Mouse (Mus musculus): ENCODE data around the gene Dock2. TPM values are rescaled to one million over a fixed set of nuclear protein-coding genes. Genes with fewer than 3 reads are reported as not detected.

The Dock2 gene
- polyA plus RNA-seq, 1 experiment from 2014 or later, result 0.43 TPM

DNA sequence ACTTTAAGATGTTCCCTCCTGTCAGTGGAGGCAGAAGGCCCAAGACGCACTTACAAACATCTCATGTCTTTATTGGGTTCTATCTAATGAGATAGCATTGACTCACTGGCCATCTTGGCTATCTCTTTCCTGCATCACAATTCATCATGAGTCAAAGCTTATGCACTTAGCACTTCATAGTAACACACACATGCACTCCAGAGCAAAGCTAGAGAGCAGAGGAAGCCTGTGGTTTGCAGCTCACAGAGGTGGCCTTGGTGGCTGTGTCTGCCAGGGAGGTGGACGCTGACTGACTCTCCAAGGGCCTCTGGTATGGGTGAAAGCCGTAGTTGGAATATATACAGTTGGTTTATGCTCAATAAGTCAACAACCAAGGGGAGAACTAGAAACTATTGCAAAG lies 387.9 kb downstream of the Dock2 start:
- WGBS, result 86% methylated on average over 3 of the region's 3 CpGs
- H3K4me3 ChIP-seq, result no peak overlapping the region
- H3K9me3 ChIP-seq, result no peaks in the 10 kb centered on the region
- no peaks in the 10 kb centered on the region for H3K36me3 ChIP-seq (replicated peaks)
- H3K4me1 ChIP-seq, result no peaks in the 10 kb centered on the region
- H3K27me3 ChIP-seq (ENCODE audit: poor library complexity, severe bottlenecking), result no peaks in the 10 kb centered on the region
- no peak for DNase-seq (ENCODE audit: extremely low spot score, low spot score)
- no peak overlapping the region for H3K27ac ChIP-seq

DNA sequence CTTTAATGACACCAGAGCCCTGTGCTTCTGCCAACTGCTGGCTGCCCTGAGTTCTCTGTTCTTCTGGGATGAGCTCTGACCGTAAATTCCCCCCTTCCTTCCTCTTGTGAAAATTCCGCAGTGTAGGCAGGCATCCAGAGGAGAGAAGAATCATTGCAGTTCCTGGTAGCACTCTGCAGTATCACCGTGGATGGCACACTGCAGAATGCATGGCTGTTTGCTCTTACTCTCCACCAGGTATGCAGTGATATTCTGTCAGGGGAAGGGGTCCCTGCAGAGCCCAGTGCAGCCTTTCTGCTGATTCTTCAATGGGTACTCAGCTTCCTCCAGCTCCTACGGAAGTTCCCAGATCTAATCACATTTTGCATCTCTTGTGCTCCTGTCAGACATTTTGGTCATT lies 391.6 kb downstream of the Dock2 start:
- no peaks in the 10 kb centered on the region for H3K9me3 ChIP-seq
- H3K27me3 ChIP-seq (ENCODE audit: poor library complexity, severe bottlenecking), result no peaks in the 10 kb centered on the region
- no peak for DNase-seq (ENCODE audit: extremely low spot score, low spot score)
- H3K27ac ChIP-seq, result no peak overlapping the region
- 74% methylated on average over 4 of the region's 4 CpGs for WGBS
- no peak overlapping the region for H3K4me3 ChIP-seq
- no peaks in the 10 kb centered on the region for H3K4me1 ChIP-seq
- no peaks in the 10 kb centered on the region for H3K36me3 ChIP-seq (replicated peaks)

DNA sequence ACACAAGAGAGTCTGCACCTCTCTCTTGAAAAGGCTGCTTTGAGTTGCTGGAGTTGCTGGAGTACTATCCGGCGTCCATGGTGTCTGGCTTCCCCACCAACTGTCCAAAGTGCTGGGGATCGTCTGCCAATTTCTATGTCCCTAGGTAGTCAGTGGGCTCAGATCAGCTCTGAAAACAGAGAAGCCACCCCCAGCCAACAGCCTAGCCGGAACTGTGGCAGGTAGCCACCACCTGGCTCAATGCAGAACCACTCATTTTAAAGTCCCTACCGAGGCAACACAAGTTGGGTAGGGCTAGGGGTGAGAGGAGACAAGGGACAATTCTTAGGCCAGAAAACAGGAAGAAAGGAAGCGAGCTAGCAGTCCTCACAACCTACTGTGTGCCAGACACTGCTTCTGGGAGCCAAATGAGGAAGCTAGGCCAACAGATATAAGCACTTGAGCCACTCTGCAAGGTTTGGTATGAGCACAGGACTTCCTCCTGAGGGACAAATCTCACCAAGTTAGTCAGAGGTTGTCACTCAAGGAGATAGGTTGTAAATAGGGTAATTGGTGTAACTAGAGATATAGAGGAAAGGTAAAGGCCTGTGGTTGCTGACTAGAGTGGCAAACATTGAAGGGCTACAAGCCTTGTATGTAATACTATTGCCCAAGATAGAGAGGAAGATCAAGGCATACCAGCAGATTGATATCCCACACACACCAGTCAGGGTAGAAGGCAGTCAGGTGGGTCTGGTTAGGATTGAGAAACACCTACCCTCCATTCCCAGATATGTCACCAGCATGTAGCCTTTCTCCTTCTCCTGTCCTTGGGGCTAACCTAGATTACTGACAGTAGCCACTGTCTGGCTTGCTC lies 394.2 kb downstream of the Dock2 start:
- no peak for DNase-seq (ENCODE audit: extremely low spot score, low spot score)
- no peak overlapping the region for H3K27ac ChIP-seq
- H3K4me1 ChIP-seq, result no peaks in the 10 kb centered on the region
- WGBS, result 84% methylated on average over 6 of the region's 6 CpGs
- H3K36me3 ChIP-seq (replicated peaks), result no peaks in the 10 kb centered on the region
- H3K27me3 ChIP-seq (ENCODE audit: poor library complexity, severe bottlenecking), result no peaks in the 10 kb centered on the region
- H3K9me3 ChIP-seq, result no peaks in the 10 kb centered on the region
- no peak overlapping the region for H3K4me3 ChIP-seq

GRCm38 (mm10) chr11:34385001-34385688 lies 398.5 kb downstream of the Dock2 start:
- no peaks in the 10 kb centered on the region for H3K4me1 ChIP-seq
- no peaks in the 10 kb centered on the region for H3K9me3 ChIP-seq
- H3K27me3 ChIP-seq (ENCODE audit: poor library complexity, severe bottlenecking), result no peaks in the 10 kb centered on the region
- H3K27ac ChIP-seq, result no peak overlapping the region
- DNase-seq (ENCODE audit: extremely low spot score, low spot score), result no peak
- WGBS, result 91% methylated on average over 1 of the region's 1 CpGs
- no peak overlapping the region for H3K4me3 ChIP-seq
- no peaks in the 10 kb centered on the region for H3K36me3 ChIP-seq (replicated peaks)

DNA sequence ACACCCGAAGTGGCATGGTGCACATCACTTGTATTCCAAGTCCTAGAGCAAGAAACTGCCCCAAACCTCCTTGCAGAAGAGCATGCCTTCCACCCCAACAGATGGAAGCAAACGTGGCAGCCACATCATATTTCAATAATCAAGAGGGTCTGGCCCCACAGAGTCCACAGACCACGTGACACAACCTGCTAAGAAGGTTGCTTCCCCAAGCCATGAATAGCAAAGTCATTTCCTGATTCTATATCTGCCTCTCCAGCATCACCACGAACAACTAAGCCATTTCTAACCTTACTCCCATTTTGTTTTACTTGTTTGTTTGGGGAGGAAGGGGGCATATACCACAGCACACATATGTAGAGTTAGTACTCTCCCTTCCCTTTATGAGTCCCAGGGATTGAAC lies 399.5 kb downstream of the Dock2 start:
- Histone ChIP-seq H3K27me3 (ENCODE audit: poor library complexity, severe bottlenecking) (no peaks in the 10 kb centered on the region), H3K36me3 (replicated peaks) (no peaks in the 10 kb centered on the region), H3K4me3 (no peak overlapping the region), H3K27ac (no peak overlapping the region), H3K9me3 (no peaks in the 10 kb centered on the region), H3K4me1 (no peaks in the 10 kb centered on the region)
- no peak for DNase-seq (ENCODE audit: extremely low spot score, low spot score)
- 70% methylated on average over 4 of the region's 4 CpGs for WGBS

DNA sequence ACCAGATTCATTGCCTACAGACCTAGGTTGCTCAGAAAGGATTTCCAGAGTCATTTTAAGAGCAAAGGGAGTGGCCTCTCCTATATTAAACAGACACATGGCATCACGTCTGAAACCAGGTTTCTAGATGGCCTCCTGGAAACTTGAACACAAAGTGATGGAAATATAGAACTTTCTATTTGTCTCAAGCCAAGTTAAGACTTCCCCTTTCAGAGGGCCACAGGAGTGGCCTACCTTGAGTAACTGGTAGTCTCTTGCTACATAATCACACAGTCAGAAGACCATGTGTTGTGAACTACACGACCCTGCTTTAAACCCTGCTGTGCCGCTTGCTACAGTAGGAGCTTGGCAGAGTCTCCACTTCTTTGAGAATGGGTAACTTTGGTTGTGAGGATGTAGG lies 400.2 kb downstream of the Dock2 start:
- no peaks in the 10 kb centered on the region for H3K4me1 ChIP-seq
- H3K27me3 ChIP-seq (ENCODE audit: poor library complexity, severe bottlenecking), result no peaks in the 10 kb centered on the region
- DNase-seq (ENCODE audit: extremely low spot score, low spot score), result no peak
- no peak overlapping the region for H3K27ac ChIP-seq
- no peaks in the 10 kb centered on the region for H3K36me3 ChIP-seq (replicated peaks)
- H3K4me3 ChIP-seq, result no peak overlapping the region
- no peaks in the 10 kb centered on the region for H3K9me3 ChIP-seq
- WGBS, result 88% methylated on average over 3 of the region's 3 CpGs

DNA sequence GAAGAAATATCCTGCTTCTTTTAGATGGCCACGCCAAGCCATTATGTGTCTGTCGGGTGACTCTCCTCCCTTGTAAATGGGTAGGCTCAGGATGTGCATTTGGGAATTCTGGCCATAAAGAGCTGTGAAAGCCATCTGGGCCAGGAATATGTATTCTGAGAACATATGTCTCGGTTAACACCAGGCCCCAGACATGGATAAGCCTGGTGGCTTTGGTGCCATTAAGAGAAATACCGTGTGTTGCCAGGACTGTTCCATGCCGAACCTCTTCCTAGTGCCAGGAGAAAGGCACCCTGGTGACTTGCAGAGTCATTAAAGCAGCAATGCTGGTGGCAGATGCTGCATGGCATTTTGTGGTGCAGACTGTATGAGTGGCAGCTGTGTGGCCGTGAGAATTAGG lies 406.0 kb downstream of the Dock2 start:
- H3K4me3 ChIP-seq, result no peak overlapping the region
- no peaks in the 10 kb centered on the region for H3K36me3 ChIP-seq (replicated peaks)
- H3K27me3 ChIP-seq (ENCODE audit: poor library complexity, severe bottlenecking), result 0 out of 2 replicates have a peak, but pooled peaks cover 3% of the 10 kb centered on the region
- no peak overlapping the region for H3K27ac ChIP-seq
- no peak for DNase-seq (ENCODE audit: extremely low spot score, low spot score)
- WGBS, result 88% methylated on average over 6 of the region's 6 CpGs
- peaks cover 8% of the 10 kb centered on the region; the same call in 1 of the 2 replicates for H3K4me1 ChIP-seq
- H3K9me3 ChIP-seq, result no peaks in the 10 kb centered on the region

DNA sequence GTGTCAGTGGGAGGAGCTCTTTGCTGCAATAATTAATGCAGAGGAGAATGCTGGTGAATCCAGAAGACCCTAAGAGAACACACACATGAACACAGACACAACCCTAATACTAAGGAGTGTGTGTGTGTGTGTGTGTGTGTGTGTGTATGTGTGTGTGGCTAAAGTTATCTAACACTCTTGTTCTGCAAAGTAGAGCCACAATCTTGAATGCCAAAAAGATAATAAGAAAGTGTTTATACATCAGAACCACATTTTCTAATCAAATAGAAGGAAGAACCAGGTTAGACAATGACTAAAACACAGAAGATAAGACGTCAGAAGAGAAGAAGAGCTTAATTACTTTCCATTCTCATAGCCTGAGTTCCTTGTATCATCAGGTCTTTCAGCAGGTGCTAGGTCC lies 408.1 kb downstream of the Dock2 start:
- DNase-seq (ENCODE audit: extremely low spot score, low spot score), result no peak
- Histone ChIP-seq H3K4me3 (no peak overlapping the region), H3K9me3 (no peaks in the 10 kb centered on the region), H3K27ac (no peak overlapping the region), H3K27me3 (ENCODE audit: poor library complexity, severe bottlenecking) (0 out of 2 replicates have a peak, but pooled peaks cover 3% of the 10 kb centered on the region), H3K4me1 (peaks cover 11% of the 10 kb centered on the region), H3K36me3 (replicated peaks) (no peaks in the 10 kb centered on the region)
- 83% methylated on average over 1 of the region's 1 CpGs for WGBS

DNA sequence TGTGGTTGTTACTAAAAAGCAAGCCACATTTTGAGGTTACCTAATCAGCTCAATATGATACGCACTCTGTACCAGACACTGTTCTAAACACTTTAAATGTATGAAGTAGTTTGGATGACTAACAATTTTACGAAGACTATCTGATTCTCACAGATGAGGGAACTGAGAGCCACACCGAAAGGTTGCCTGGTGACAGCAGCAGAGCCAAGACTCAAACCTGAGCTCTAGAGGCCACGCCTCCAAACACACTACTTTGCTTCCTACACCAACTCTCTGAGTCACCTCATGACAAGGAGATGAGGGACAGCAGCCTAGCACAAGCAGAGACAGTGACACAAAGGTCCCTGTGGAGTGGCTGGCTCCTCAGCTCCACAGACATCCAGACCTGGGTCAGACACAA lies 411.5 kb downstream of the Dock2 start:
- H3K4me1 ChIP-seq, result peaks cover 14% of the 10 kb centered on the region
- WGBS, result 88% methylated on average over 4 of the region's 4 CpGs

DNA sequence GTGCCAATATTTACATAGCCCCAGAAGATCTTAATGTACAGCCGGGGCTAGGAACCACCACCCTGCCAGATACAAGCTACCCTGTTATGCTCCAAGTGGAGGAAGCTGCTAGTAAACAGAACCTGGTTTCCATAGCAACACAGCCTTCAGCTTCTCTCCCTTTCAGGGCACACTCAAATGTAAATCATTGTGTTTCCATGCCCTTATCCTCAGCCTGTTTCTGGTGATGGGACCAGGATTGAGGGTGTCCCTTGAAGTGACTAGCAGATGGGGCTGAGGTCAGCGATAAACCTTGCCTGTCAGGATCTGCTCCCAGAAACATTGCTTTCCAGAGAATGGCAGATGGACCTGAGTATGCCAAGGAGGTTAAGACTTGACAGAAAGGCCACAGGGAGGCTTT lies 427.6 kb downstream of the Dock2 start:
- WGBS, result 55% methylated on average over 2 of the region's 2 CpGs
- no peaks in the 10 kb centered on the region for H3K9me3 ChIP-seq
- no peak for DNase-seq (ENCODE audit: extremely low spot score, low spot score)
- H3K4me3 ChIP-seq, result no peak overlapping the region
- no peaks in the 10 kb centered on the region for H3K27me3 ChIP-seq (ENCODE audit: poor library complexity, severe bottlenecking)
- no peaks in the 10 kb centered on the region for H3K36me3 ChIP-seq (replicated peaks)
- no peak overlapping the region for H3K27ac ChIP-seq
- H3K4me1 ChIP-seq, result peaks cover 11% of the 10 kb centered on the region; the same call in 1 of the 2 replicates

More for the DNA sequence above, 411.5 kb downstream of the Dock2 start:
- H3K9me3 ChIP-seq, result no peaks in the 10 kb centered on the region
- H3K27me3 ChIP-seq (ENCODE audit: poor library complexity, severe bottlenecking), result 0 out of 2 replicates have a peak, but pooled peaks cover 3% of the 10 kb centered on the region
- H3K36me3 ChIP-seq (replicated peaks), result no peaks in the 10 kb centered on the region
- DNase-seq (ENCODE audit: extremely low spot score, low spot score), result no peak
- H3K27ac ChIP-seq, result no peak overlapping the region
- no peak overlapping the region for H3K4me3 ChIP-seq

DNA sequence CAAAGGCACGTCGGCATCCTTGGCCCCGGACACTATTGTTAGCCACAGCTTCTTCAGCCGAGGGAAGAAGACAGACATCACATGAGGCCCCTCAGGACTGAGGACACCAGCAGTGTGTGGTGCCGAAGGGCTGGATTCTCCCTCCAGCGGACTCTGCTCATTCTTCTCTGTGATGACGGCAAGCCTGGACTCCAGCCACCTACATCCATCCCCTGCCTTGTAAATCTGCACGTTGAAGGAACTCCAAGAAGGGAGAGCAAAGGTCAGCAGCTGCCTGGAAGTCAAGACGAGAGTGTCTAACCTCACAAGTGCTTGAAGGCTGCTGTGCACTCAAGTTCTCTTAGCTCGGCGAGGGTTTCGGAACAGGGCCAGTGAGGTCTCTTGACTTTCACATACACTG lies 428.3 kb downstream of the Dock2 start:
- no peaks in the 10 kb centered on the region for H3K36me3 ChIP-seq (replicated peaks)
- H3K27ac ChIP-seq, result no peak overlapping the region
- 84% methylated on average over 12 of the region's 12 CpGs for WGBS

GRCm38 (mm10) chr11:34349453-34350056 lies 434.1 kb downstream of the Dock2 start:
- no peaks in the 10 kb centered on the region for H3K27me3 ChIP-seq (ENCODE audit: poor library complexity, severe bottlenecking)
- no peak overlapping the region for H3K27ac ChIP-seq
- no peak overlapping the region for H3K4me3 ChIP-seq
- H3K9me3 ChIP-seq, result no peaks in the 10 kb centered on the region
- peaks cover 6% of the 10 kb centered on the region; the same call in 1 of the 2 replicates for H3K4me1 ChIP-seq
- no peaks in the 10 kb centered on the region for H3K36me3 ChIP-seq (replicated peaks)
- DNase-seq (ENCODE audit: extremely low spot score, low spot score), result no peak
- 91% methylated on average over 10 of the region's 10 CpGs for WGBS

More for the DNA sequence above, 428.3 kb downstream of the Dock2 start:
- no peaks in the 10 kb centered on the region for H3K9me3 ChIP-seq
- peaks cover 11% of the 10 kb centered on the region; the same call in 1 of the 2 replicates for H3K4me1 ChIP-seq
- no peaks in the 10 kb centered on the region for H3K27me3 ChIP-seq (ENCODE audit: poor library complexity, severe bottlenecking)
- H3K4me3 ChIP-seq, result no peak overlapping the region
- DNase-seq (ENCODE audit: extremely low spot score, low spot score), result no peak

All from forebrain, embryonic 10.5 days (tissue).